Mouse (Mus musculus): ENCODE measurements at regions not wholly inside any gene's neighbourhood (a gene's known extent, or its start where the extent isn't known, plus 50 kb on each side); places are given as distances from the start of the nearest gene placed in this dataset.

- no peak for TF ChIP-seq CTCF (IDR thresholded peaks at IDR 0.05; ENCODE audit: borderline replicate concordance, control insufficient read depth, extremely low read depth, insufficient read depth, low read length, poor library complexity)
- TF ChIP-seq POLR2A (IDR thresholded peaks at IDR 0.05; ENCODE audit: control insufficient read depth, extremely low read depth, insufficient read depth, low read length, poor library complexity) = no peak
Measured at GRCm38 (mm10) chr4:95133815-95134214, 81.8 kb upstream of the Jun start.
